Mouse (Mus musculus) intestine, embryonic 16.5 days (tissue): ENCODE measurements around the gene Catsperd. TPM values are rescaled to one million over a fixed set of nuclear protein-coding genes. Genes with fewer than 3 reads are reported as not detected.
"Not testable (repeated sequence)": the region's sequence is repeated elsewhere in the genome, so short reads cannot be mapped to it uniquely, and the experiment has no call there.

ENCODE experiments used
- ATAC-seq: fragments of 200-750 bp; cut with Nextera tagmentation; 2 replicates; pipeline ENCODE4 v1.8.0; 2017; ENCODE audit warnings: moderate TSS enrichment, moderate library complexity
- H3K27ac ChIP-seq: fragments of 300-500 bp; sonication (generic); 2 replicates; pipeline ENCODE4 v1.5.1; 2014; ENCODE audit warnings: mild to moderate bottlenecking, low read length
- H3K27me3 ChIP-seq: fragments of 300-500 bp; sonication (generic); replicated peaks from 2 replicates; pipeline ENCODE4 v1.6.1; 2014; ENCODE audit warnings: low read length, control low read depth, mixed read lengths; ENCODE audit not compliant: control insufficient read depth, insufficient read depth
- H3K36me3 ChIP-seq: fragments of 300-500 bp; sonication (generic); 2 replicates; pipeline ENCODE4 v1.6.1; 2014; ENCODE audit warnings: low read length, control low read depth; ENCODE audit not compliant: control insufficient read depth, insufficient read depth
- H3K4me1 ChIP-seq: fragments of 300-500 bp; sonication (generic); 2 replicates; pipeline ENCODE4 v1.6.1; 2014; ENCODE audit warnings: low read length, control low read depth, mixed read lengths; ENCODE audit not compliant: control insufficient read depth, insufficient read depth
- H3K4me2 ChIP-seq: fragments of 300-500 bp; sonication (generic); 2 replicates; pipeline ENCODE4 v1.6.1; 2014; ENCODE audit warnings: low read depth, low read length, control low read depth
- H3K4me3 ChIP-seq: fragments of 300-500 bp; sonication (generic); 2 replicates; pipeline ENCODE4 v1.5.1; 2014; ENCODE audit warnings: mild to moderate bottlenecking, low read length
- H3K9ac ChIP-seq: fragments of 300-500 bp; sonication (generic); 2 replicates; pipeline ENCODE4 v1.6.1; 2014; ENCODE audit warnings: low read depth, low read length
- H3K9me3 ChIP-seq: fragments of 300-500 bp; sonication (generic); 2 replicates; pipeline ENCODE4 v1.6.1; 2016; ENCODE audit warnings: low read length, control low read depth; ENCODE audit not compliant: control insufficient read depth
- WGBS: fragments of 180-500 bp; shearing (Covaris S2); extraction: QIAGEN DNeasy Blood & Tissue Kit; methylation state at CpG from one replicate; pipeline ENCODE4 v1.1.7; 2014; 5-methylcytosine and 5-hydroxymethylcytosine counted together
- polyA plus RNA-seq: library from polyadenylated mRNA; unstranded; fragments of >200 nt; fragmentation: Nextera tagmentation; extraction: Ambion mirVana; gene quantifications from 2 replicates; pipeline ENCODE4 v1.2.1, GENCODE M21; 2015

Catsperd gene
- polyA plus RNA-seq, 1 experiment from 2014 or later: 0.81 TPM

DNA sequence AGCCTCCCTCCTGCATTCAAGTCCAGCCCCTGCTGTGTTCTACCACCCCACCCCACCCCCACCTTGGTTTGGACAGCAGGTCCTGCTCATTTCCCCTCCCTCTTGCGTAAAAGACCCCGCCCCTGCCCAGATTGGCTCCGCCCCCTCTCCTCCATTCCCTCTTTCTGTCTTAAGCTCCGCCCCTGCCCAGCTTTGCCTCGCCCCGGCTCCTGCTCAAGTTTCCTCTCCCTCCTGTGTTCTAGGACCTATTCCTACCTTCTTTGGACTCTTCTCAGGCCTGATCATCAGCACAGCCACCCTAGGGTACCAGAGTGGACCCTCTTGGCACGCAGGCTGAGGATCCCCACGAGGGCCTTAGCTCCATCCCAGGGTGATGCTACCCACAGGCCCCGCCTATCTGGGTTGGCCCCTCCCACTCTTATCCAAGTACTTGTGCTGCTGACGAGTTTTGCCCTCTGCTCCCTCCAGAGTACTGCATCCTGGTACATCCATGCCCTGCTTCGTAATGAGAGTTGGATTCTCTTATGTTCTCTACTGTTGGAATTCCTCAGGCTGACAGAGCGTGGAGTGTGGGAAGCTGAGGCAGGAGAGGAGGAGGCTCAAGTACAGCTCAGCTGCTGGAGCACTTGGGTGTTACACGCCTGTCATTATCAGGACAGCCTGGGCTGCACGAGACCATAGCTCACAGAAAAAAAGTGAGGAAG lies 15.9 kb upstream of the Catsperd start:
- peak overlapping the region; percentile 45 for H3K27ac ChIP-seq
- no peaks in the 10 kb centered on the region for H3K27me3 ChIP-seq
- peak overlapping the region; percentile 0; the same call in 1 of the 2 replicates for H3K4me3 ChIP-seq
- H3K4me2 ChIP-seq: peak overlapping the region; percentile 11; the same call in 1 of the 2 replicates
- no peak overlapping the region for H3K9ac ChIP-seq
- no peaks in the 10 kb centered on the region for H3K9me3 ChIP-seq
- peaks cover 35% of the 10 kb centered on the region for H3K4me1 ChIP-seq
- WGBS: 18% methylated on average over 14 of the region's 14 CpGs
- H3K36me3 ChIP-seq: peaks cover 6% of the 10 kb centered on the region
- peak; percentile 6; the same call in 1 of the 2 replicates for ATAC-seq

DNA sequence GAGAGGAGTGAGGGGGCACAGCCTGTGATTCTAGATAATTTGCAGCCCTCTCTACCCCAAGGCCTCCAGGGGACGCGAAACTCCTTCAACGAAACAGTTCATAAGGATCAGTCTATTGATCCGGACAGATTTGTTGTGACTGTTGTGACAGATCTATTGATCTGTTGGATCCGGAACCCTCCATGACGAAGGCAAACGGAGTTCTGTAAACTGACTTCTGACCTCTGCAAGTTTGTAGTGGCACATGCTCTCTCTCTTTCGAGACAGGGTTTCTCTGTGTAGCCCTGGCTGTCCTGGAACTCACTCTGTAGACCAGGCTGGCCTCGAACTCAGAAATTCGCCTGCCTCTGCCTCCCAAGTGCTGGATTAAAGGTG lies 15.4 kb upstream of the Catsperd start:
- peak overlapping the region; percentile 45 for H3K27ac ChIP-seq
- not testable (repeated sequence) for H3K4me3 ChIP-seq, H3K4me2 ChIP-seq, H3K9ac ChIP-seq, H3K27me3 ChIP-seq, H3K36me3 ChIP-seq, H3K9me3 ChIP-seq, ATAC-seq
- peaks cover 34% of the 10 kb centered on the region for H3K4me1 ChIP-seq
- WGBS: 67% methylated on average over 10 of the region's 10 CpGs

DNA sequence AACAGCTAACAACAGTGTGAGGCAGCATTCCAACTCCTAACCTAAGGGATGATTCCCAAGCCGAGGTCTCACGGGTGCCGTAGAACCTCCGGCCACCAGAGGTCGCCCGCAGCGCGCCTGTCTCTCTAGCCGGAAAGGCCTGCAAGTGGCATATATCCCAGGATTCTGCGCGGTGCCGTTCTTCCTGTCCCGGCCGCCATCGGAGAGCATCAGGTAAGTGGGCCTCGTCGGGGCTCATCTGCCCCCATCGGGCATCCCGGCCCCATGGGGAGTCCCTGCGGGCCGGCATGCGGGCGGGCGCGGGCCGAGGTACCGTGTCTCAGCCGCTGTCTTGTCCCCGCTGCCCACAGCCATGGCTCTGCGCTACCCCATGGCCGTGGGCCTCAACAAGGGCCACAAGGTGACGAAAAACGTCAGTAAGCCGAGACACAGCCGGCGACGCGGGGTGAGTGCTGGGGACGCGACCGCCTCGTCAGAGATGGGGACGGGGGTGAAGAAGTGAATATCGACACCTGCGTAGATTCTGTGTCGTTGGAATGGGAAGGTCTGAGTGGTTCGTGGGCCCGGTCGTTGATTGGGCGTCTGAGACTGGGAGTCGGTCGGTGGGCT lies 14.6 kb upstream of the Catsperd start, which contains the start of gene Rpl36:
Gene Rpl36, plus strand, starts transcription at position 181 of the 609 bp plus-strand sequence.
- under 1% methylated on average over 52 of the region's 52 CpGs for WGBS
- no peaks in the 10 kb centered on the region for H3K27me3 ChIP-seq
- peak within 1 kb of the TSS; percentile 84 for H3K9ac ChIP-seq
- H3K36me3 ChIP-seq: peaks cover 3% of the 10 kb centered on the region; the same call in 1 of the 2 replicates
- H3K4me3 ChIP-seq: peak within 1 kb of the TSS; percentile 73
- peak within 1 kb of the TSS; percentile 86 for H3K27ac ChIP-seq
- H3K4me1 ChIP-seq: peaks cover 28% of the 10 kb centered on the region
- peak; percentile 52 for ATAC-seq
- H3K4me2 ChIP-seq: peak within 1 kb of the TSS; percentile 92
- no peaks in the 10 kb centered on the region for H3K9me3 ChIP-seq

DNA sequence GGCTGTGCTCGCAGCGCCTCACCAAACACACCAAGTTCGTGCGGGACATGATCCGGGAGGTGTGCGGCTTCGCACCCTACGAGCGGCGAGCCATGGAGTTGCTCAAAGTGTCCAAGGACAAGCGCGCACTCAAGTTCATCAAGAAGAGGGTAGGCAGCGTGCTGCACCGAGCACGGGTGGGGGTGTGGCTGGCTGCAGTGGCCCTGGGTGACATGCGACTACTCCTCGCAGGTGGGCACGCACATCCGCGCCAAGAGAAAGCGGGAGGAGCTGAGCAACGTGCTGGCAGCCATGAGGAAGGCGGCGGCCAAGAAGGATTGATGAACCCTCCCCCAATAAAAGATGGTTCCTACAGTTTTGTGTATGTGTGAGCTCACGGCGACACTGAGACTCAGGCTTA lies 14.1 kb upstream of the Catsperd start:
- peaks cover 24% of the 10 kb centered on the region for H3K4me1 ChIP-seq
- peak overlapping the region; percentile 92 for H3K4me2 ChIP-seq
- peak overlapping the region; percentile 86 for H3K27ac ChIP-seq
- WGBS: under 1% methylated on average over 26 of the region's 26 CpGs
- H3K9me3 ChIP-seq, H3K36me3 ChIP-seq, ATAC-seq, H3K27me3 ChIP-seq: not testable (repeated sequence)
- peak overlapping the region; percentile 84 for H3K9ac ChIP-seq
- H3K4me3 ChIP-seq: peak overlapping the region; percentile 73

DNA sequence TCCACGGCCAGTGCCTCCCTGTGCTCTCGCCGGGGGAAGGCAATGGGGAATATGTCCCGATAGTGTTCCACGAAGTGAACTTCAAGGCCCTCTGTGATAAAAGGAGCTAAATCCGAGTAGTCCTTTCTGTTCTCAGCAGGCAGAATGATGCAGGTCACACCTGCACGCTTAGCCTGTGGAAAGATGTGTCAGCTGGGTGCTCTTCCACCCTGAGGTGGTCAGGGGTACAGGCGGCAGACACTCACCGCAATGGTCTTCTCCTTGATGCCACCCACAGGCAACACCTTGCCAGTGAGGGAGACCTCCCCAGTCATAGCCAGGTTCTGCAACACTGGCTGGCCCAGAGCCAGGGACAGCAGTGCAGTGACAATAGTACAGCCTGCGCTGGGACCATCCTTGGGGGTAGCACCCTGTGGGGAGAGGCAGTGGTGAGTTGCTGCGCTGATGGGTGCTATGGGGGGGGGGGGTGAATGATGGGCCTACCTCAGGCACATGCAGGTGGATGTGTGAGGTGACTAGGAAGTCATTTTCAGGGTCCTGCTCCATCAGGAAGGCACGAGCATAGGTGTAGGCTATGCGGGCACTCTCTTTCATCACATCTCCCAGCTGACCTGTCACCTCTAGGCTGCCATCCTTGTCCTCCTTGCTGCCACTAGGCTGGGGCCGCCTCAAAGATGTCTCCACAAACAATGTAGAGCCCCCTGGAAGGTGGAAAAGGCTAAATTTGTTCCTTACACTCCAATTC lies 13.4 kb upstream of the Catsperd start:
- Histone ChIP-seq H3K9me3 (no peaks in the 10 kb centered on the region), H3K9ac (peak overlapping the region; percentile 84), H3K27ac (peak overlapping the region; percentile 45), H3K4me1 (peaks cover 24% of the 10 kb centered on the region), H3K4me2 (peak overlapping the region; percentile 92), H3K36me3 (peaks cover 10% of the 10 kb centered on the region; the same call in 1 of the 2 replicates), H3K27me3 (no peaks in the 10 kb centered on the region), H3K4me3 (peak overlapping the region; percentile 73)
- ATAC-seq: no peak
- WGBS: 19% methylated on average over 14 of the region's 14 CpGs

DNA sequence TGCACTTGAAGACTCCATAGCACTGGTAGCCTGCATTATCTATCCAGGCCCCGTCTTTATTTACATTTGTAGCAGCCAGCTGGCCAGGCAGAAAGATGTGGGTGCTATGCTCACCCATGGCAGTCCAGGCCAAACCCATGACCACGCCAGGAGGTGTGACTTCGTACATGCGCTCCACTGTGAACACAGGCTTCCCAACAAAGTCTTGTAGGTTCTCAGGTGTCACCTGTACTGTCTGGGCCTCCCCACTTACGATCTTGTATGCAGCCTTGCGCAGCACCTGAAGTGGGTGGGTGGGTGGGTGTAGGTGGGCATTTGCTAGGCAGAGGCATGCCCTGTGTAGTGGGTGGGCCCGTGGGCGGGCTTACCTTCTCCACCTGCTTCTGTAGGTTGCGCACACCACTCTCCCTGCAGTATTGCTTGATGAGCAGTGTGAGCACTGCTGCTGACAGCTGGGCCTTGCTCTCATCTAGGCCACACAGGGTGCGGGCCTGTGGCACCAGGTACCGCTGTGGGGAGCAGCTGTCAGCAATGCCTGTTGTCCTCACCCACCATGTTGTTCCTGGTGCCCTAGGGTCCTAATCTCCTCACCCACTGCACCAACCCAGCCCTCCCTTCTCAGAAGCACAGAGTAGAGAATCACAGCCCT lies 12.7 kb upstream of the Catsperd start:
- Histone ChIP-seq H3K36me3 (peaks cover 11% of the 10 kb centered on the region), H3K4me2 (peak overlapping the region; percentile 92; the same call in 1 of the 2 replicates), H3K9me3 (no peaks in the 10 kb centered on the region), H3K4me1 (peaks cover 21% of the 10 kb centered on the region), H3K27ac (peak overlapping the region; percentile 5; the same call in 1 of the 2 replicates), H3K4me3 (peak overlapping the region; percentile 73), H3K27me3 (no peaks in the 10 kb centered on the region), H3K9ac (peak overlapping the region; percentile 84; the same call in 1 of the 2 replicates)
- 74% methylated on average over 11 of the region's 11 CpGs for WGBS
- ATAC-seq: no peak

DNA sequence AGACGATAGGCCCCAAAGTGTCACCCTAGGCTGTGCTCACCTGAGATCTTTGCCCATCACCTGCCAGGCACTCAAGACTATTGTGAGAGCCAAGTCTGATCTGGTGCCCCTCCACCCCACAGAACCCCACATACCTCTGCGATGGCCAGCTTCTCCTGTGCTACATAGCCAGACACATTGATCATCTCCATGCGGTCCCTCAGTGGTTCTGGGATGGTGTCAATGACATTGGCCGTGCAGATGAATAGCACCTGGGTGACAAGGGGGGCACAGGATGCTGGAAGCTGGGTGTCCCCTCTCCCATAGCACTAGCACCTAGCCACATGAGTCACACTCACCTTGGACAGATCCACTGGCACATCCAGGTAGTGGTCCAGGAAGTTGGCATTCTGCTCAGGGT lies 12.2 kb upstream of the Catsperd start:
- H3K36me3 ChIP-seq: peaks cover 11% of the 10 kb centered on the region
- H3K9ac ChIP-seq: peak overlapping the region; percentile 11; the same call in 1 of the 2 replicates
- no peaks in the 10 kb centered on the region for H3K9me3 ChIP-seq
- no peaks in the 10 kb centered on the region for H3K27me3 ChIP-seq
- H3K27ac ChIP-seq: no peak overlapping the region
- WGBS: 79% methylated on average over 4 of the region's 4 CpGs
- H3K4me3 ChIP-seq: no peak overlapping the region
- peaks cover 19% of the 10 kb centered on the region for H3K4me1 ChIP-seq
- ATAC-seq: no peak
- no peak overlapping the region for H3K4me2 ChIP-seq

DNA sequence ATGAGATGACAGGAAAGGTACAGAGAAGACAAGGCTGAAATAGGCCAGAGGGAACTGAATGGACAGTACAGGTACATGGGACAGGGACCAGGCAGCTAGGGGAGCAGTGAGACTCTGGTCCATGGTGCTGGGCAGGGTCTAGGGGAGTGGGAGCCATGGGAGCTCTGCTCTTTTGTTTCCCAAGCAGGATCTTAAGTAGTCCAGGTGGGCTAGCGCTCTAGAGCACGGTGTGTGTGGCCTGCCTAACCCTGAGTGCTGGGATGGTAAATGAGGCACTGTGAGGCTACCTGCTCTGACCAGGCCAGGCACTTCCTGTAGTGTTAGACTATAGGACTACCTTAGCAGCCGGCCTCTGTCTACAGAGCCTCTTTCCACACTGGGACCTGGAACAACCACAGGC lies 11.2 kb upstream of the Catsperd start:
- no peaks in the 10 kb centered on the region for H3K27me3 ChIP-seq
- peaks cover 17% of the 10 kb centered on the region for H3K4me1 ChIP-seq
- no peak overlapping the region; the same call in 1 of the 2 replicates for H3K9ac ChIP-seq
- WGBS: 77% methylated on average over 3 of the region's 3 CpGs
- no peak overlapping the region for H3K4me3 ChIP-seq
- no peak overlapping the region for H3K27ac ChIP-seq
- H3K9me3 ChIP-seq: no peaks in the 10 kb centered on the region
- ATAC-seq: no peak
- no peak overlapping the region for H3K4me2 ChIP-seq
- peaks cover 12% of the 10 kb centered on the region for H3K36me3 ChIP-seq

DNA sequence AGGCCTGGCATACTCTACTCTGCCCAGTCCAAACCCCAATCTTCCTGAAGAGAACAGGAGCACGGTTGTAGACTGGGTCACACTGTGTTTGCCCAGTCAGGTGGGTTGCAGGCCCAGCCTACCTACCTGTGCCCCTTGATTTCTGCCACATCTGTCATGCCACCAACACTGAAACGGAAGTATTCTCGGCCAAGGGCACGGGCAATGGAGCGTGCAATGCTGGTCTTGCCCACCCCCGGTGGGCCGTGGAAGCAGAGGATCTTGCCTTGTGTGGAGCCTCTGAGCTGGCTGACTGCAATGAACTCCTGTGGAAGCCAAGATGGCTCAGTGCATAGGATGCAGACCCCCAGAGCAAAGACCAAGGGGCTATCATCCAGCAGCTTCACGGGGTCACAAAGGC lies 10.3 kb upstream of the Catsperd start:
- peaks cover 17% of the 10 kb centered on the region for H3K36me3 ChIP-seq
- no peak overlapping the region for H3K4me3 ChIP-seq
- no peak overlapping the region for H3K9ac ChIP-seq
- 91% methylated on average over 8 of the region's 8 CpGs for WGBS
- no peaks in the 10 kb centered on the region for H3K9me3 ChIP-seq
- H3K4me1 ChIP-seq: peaks cover 11% of the 10 kb centered on the region
- H3K4me2 ChIP-seq: no peak overlapping the region
- H3K27me3 ChIP-seq: no peaks in the 10 kb centered on the region
- no peak for ATAC-seq
- no peak overlapping the region for H3K27ac ChIP-seq
